Mouse (Mus musculus): ENCODE results near the gene Gm26741. TPM values are rescaled to one million over a fixed set of nuclear protein-coding genes. Genes with fewer than 3 reads are reported as not detected.

The Gm26741 gene
- polyA plus RNA-seq (2017; shearing (Covaris generic)), result not detected

GRCm38 (mm10) chr10:52358467-52358866 lies at the start of gene Gm26741:
Gene Gm26741, plus strand, starts transcription at chr10:52358767.

GRCm38 (mm10) chr10:52381845-52382591 lies 23.5 kb downstream of the Gm26741 start, which contains the start of gene Gopc:
Gene Gopc, minus strand, starts transcription at chr10:52382124.

GRCm38 (mm10) chr10:52388922-52389430 lies 30.4 kb downstream of the Gm26741 start, which contains the start of gene Nepn:
Gene Nepn, plus strand, starts transcription at chr10:52388972.

Other genes starting within 250 kb of the Gm26741 start
- not detected for gene Ros1, start 163.5 kb upstream of the Gm26741 start, polyA plus RNA-seq (2017; shearing (Covaris generic))
- 0.11 TPM for gene Dcbld1, start 125.1 kb upstream of the Gm26741 start, polyA plus RNA-seq (2017; shearing (Covaris generic))
- gene Gopc, start 23.4 kb downstream of the Gm26741 start, polyA plus RNA-seq (2017; shearing (Covaris generic)), result 30.3 TPM
- not detected for gene Nepn, start 30.2 kb downstream of the Gm26741 start, polyA plus RNA-seq (2017; shearing (Covaris generic))
- 15.0 TPM for gene Nus1, start 58.8 kb downstream of the Gm26741 start, polyA plus RNA-seq (2017; shearing (Covaris generic))

Measured in CD4-positive, CD25-positive, alpha-beta regulatory T cell (primary cell).